Mouse (Mus musculus) kidney, postnatal 0 days (tissue): ENCODE measurements around the gene Ybx1. TPM values are rescaled to one million over a fixed set of nuclear protein-coding genes. Genes with fewer than 3 reads are reported as not detected.

Source experiments
- ATAC-seq: fragments of 200-750 bp; cut with Nextera tagmentation; replicated peaks from 2 replicates; pipeline ENCODE4 v1.8.0; 2017; ENCODE audit warnings: low read depth, moderate number of reproducible peaks, moderate TSS enrichment, moderate library complexity; ENCODE audit not compliant: low FRiP score
- DNase-seq: peaks from one replicate; pipeline ENCODE4 v3.0.0-alpha.2; 2016; ENCODE audit warnings: low spot score
- H3K27ac ChIP-seq: fragments of 300-500 bp; sonication (generic); 2 replicates; pipeline ENCODE4 v1.5.1; 2014; ENCODE audit warnings: mild to moderate bottlenecking
- H3K27me3 ChIP-seq: fragments of 300-500 bp; sonication (generic); 2 replicates; pipeline ENCODE4 v1.6.1; 2014; ENCODE audit warnings: low read length, mixed read lengths; ENCODE audit not compliant: insufficient read depth
- H3K36me3 ChIP-seq: fragments of 300-500 bp; sonication (generic); 2 replicates; pipeline ENCODE4 v1.6.1; 2014; ENCODE audit warnings: low read length, mixed read lengths; ENCODE audit not compliant: insufficient read depth
- H3K4me1 ChIP-seq: fragments of 300-500 bp; sonication (generic); replicated peaks from 2 replicates; pipeline ENCODE4 v1.6.1; 2014; ENCODE audit warnings: antibody characterized with exemption, low read length, mixed read lengths; ENCODE audit not compliant: insufficient read depth
- H3K4me2 ChIP-seq: fragments of 300-500 bp; sonication (generic); 2 replicates; pipeline ENCODE4 v1.6.1; 2014; ENCODE audit warnings: mild to moderate bottlenecking, low read length, moderate library complexity, mixed read lengths
- H3K4me3 ChIP-seq: fragments of 300-500 bp; sonication (generic); replicated peaks from 2 replicates; pipeline ENCODE4 v1.5.1; 2014; ENCODE audit warnings: low read depth, low read length
- H3K9ac ChIP-seq: fragments of 300-500 bp; sonication (generic); 2 replicates; pipeline ENCODE4 v1.6.1; 2014; ENCODE audit warnings: low read depth, low read length
- H3K9me3 ChIP-seq: fragments of 300-500 bp; sonication (generic); replicated peaks from 2 replicates; pipeline ENCODE4 v1.6.1; 2016; ENCODE audit warnings: low read length, inconsistent platforms, mixed read lengths
- CTCF ChIP-seq: IDR thresholded peaks from 2 replicates; pipeline ENCODE4 v1.5.1; 2016; ENCODE audit warnings: antibody characterized with exemption, low read depth, mild to moderate bottlenecking, moderate library complexity
- WGBS: fragments of 180-500 bp; shearing (Covaris S2); extraction: QIAGEN DNeasy Blood & Tissue Kit; methylation state at CpG from one replicate; pipeline ENCODE4 v1.1.7; 2014; 5-methylcytosine and 5-hydroxymethylcytosine counted together
- polyA plus RNA-seq: library from polyadenylated mRNA; unstranded; fragments of >200 nt; fragmentation: Nextera tagmentation; extraction: Ambion mirVana; gene quantifications from 2 replicates; pipeline ENCODE4 v1.2.1, GENCODE M21; 2015

The Ybx1 gene
- polyA plus RNA-seq, 1 experiment from 2014 or later, result 676 TPM

DNA sequence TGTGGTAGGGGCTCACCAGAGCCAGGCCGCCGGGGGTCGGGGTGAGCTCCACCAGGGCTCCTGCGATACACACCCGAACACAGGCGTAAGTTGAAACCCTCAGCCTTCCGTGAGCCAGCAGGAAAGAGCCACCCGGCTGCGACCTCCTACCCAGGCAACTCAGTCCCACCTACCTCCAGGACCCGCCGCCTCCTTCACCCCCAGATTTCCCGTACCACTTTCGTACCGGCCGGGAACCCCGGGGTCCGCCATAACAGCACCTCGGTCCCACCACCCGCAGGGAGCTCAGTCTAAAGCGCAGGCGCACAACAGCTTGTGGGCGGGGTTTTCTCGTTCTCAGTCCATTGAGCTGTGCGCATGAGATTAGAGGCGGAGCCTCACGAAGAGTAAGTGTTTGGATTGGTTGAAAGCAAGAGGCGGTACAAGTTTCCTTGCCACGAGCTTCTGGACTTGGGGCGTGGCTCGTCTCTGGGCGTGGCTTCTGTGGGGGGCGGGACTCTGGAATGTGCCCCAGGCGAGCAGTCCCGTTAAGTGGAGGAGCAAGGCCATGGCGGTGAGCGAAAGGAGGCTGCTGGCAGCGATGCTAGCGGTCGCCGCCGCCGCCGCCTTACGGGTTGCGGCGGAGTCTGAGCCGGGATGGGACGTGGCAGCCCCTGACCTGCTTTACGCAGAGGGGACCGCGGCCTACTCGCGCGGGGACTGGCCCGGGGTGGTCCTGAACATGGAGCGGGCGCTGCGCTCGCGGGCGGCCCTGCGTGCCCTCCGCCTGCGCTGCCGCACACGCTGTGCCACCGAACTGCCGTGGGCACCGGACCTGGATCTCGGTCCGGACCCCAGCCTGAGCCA is 61.8 kb downstream of the Ybx1 start, which contains the start of the genes AU022252 and P3h1:
Gene AU022252, minus strand, starts transcription at position 303 of the 846 bp plus-strand sequence.
Gene P3h1, plus strand, starts transcription at position 506 of the 846 bp plus-strand sequence.
- TF ChIP-seq CTCF, result no peak

More for the DNA sequence above, 61.8 kb downstream of the Ybx1 start, which contains the start of the genes AU022252 and P3h1:
- Histone ChIP-seq H3K4me1 (peaks cover 4% of the 10 kb centered on the region; the same call in 1 of the 2 replicates), H3K9me3 (no peaks in the 10 kb centered on the region), H3K4me3 (peak within 1 kb of the TSS; percentile 77), H3K9ac (peak within 1 kb of the TSS; percentile 75), H3K36me3 (no peaks in the 10 kb centered on the region), H3K27ac (peak within 1 kb of the TSS; percentile 68), H3K4me2 (peak within 1 kb of the TSS; percentile 86), H3K27me3 (no peaks in the 10 kb centered on the region)
- ATAC-seq, result peak; percentile 95
- under 1% methylated on average over 71 of the region's 71 CpGs for WGBS
- peak; percentile 99 for DNase-seq

Other genes with a start within 250 kb of the Ybx1 start
- 57.5 and 58.0 TPM in 2 replicates for gene Slc2a1, start 185.9 kb downstream of the Ybx1 start, polyA plus RNA-seq
- gene Zfp691, start 120.4 kb downstream of the Ybx1 start, polyA plus RNA-seq, result 6.1 and 8.3 TPM in 2 replicates
- 0.29 and 0.31 TPM in 2 replicates for gene Ermap, start 104.6 kb downstream of the Ybx1 start, polyA plus RNA-seq
- 138 and 150 TPM in 2 replicates for gene Svbp, start 99.3 kb downstream of the Ybx1 start, polyA plus RNA-seq
- 0.14 TPM in 1 of 2 replicates, not detected in the other for gene Tmem269, start 76.4 kb downstream of the Ybx1 start, polyA plus RNA-seq
- gene AU022252, start 61.9 kb downstream of the Ybx1 start, polyA plus RNA-seq, result 28.1 and 31.1 TPM in 2 replicates
- gene P3h1, start 61.7 kb downstream of the Ybx1 start, polyA plus RNA-seq, result 32.4 and 34.9 TPM in 2 replicates
- 70.2 and 72.5 TPM in 2 replicates for gene Cldn19, start 39.2 kb downstream of the Ybx1 start, polyA plus RNA-seq
- 74.6 and 75.7 TPM in 2 replicates for gene Ppih, start 25.9 kb upstream of the Ybx1 start, polyA plus RNA-seq
- gene Ccdc30, start 120.9 kb upstream of the Ybx1 start, polyA plus RNA-seq, result 6.6 and 7.6 TPM in 2 replicates
- gene Ppcs, start 127.8 kb upstream of the Ybx1 start, polyA plus RNA-seq, result 64.5 and 68.0 TPM in 2 replicates
- gene Zmynd12, start 128.2 kb upstream of the Ybx1 start, polyA plus RNA-seq, result 1.6 and 1.7 TPM in 2 replicates
- gene Rimkla, start 198.0 kb upstream of the Ybx1 start, polyA plus RNA-seq, result 1.7 TPM in 2 replicates
- 14.6 and 16.7 TPM in 2 replicates for gene Foxj3, start 242.4 kb upstream of the Ybx1 start, polyA plus RNA-seq
- gene Frg2f1, start 244.9 kb upstream of the Ybx1 start, polyA plus RNA-seq, result 5.2 and 6.3 TPM in 2 replicates